Mouse (Mus musculus) monocyte, adult 5-6 weeks (primary cell): ENCODE results near the gene Tpbg. TPM values are rescaled to one million over a fixed set of nuclear protein-coding genes. Genes with fewer than 3 reads are reported as not detected.

Source experiments
- total RNA-seq: library from RNA; stranded (forward); fragments of 200-1000, 200-491, 200-594 nt; gene quantifications from 3 replicates; pipeline ENCODE4 v1.2.3, GENCODE M21; 2017

Tpbg gene
- total RNA-seq, 1 experiment from 2014 or later, result not detected

Other genes starting within 250 kb of the Tpbg start
- 56.5 to 67.3 TPM (median 57.6 TPM) in 3 replicates for gene Ibtk, start 93.0 kb upstream of the Tpbg start, total RNA-seq